Mouse (Mus musculus) kidney, adult 2 months (tissue): ENCODE data around the gene A130010J15Rik. TPM values are rescaled to one million over a fixed set of nuclear protein-coding genes. Genes with fewer than 3 reads are reported as not detected.

Experiments
- DNase-seq: peaks from one replicate; pipeline ENCODE4 v3.0.0; 2021
- H3K27ac ChIP-seq: fragments of 200-500 bp; 2 replicates; pipeline ENCODE4 v1.5.1; 2012; ENCODE audit warnings: low read depth, low read length, control low read depth, inconsistent platforms; ENCODE audit not compliant: insufficient read depth
- H3K27me3 ChIP-seq: fragments of 200-500 bp; replicated peaks from 2 replicates; pipeline ENCODE4 v1.6.1; 2012; ENCODE audit warnings: mild to moderate bottlenecking, moderate library complexity, low read length, inconsistent platforms; ENCODE audit not compliant: control insufficient read depth, insufficient read depth
- H3K36me3 ChIP-seq: fragments of 200-500 bp; 2 replicates; pipeline ENCODE4 v1.6.1; 2012; ENCODE audit warnings: mild to moderate bottlenecking, moderate library complexity, low read length, inconsistent platforms; ENCODE audit not compliant: control insufficient read depth, insufficient read depth
- H3K4me1 ChIP-seq: fragments of 200-500 bp; 2 replicates; pipeline ENCODE4 v1.6.1; 2011; ENCODE audit warnings: low read length; ENCODE audit not compliant: control insufficient read depth, insufficient read depth
- H3K4me3 ChIP-seq: fragments of 200-500 bp; 2 replicates; pipeline ENCODE4 v1.5.1; 2011; ENCODE audit warnings: mild to moderate bottlenecking, low read depth, low read length, control low read depth; ENCODE audit not compliant: insufficient read depth
- CTCF ChIP-seq: fragments of 200-500 bp; conservative IDR thresholded peaks from 2 replicates; pipeline ENCODE4 v1.5.1; 2011; ENCODE audit warnings: low read depth, mild to moderate bottlenecking, control low read depth, low read length, moderate library complexity, mixed read lengths; ENCODE audit not compliant: insufficient read depth, insufficient read length
- POLR2A ChIP-seq: fragments of 200-500 bp; IDR thresholded peaks from one replicate; pipeline ENCODE4 v1.6.1; 2011; ENCODE audit warnings: low read depth, low read length, control low read depth
- WGBS: fragments of 180-500 bp; shearing (Covaris S2); methylation state at CpG from one replicate; pipeline ENCODE4 v1.1.7; 2018; 5-methylcytosine and 5-hydroxymethylcytosine counted together
- polyA plus RNA-seq: library from polyadenylated mRNA; depleted of rRNA; stranded (reverse); fragments of >200 nt; gene quantifications from 2 replicates; pipeline ENCODE4 v1.2.3, GENCODE M21; 2012

The A130010J15Rik gene
- polyA plus RNA-seq, 1 experiment, result 2.8 TPM

DNA sequence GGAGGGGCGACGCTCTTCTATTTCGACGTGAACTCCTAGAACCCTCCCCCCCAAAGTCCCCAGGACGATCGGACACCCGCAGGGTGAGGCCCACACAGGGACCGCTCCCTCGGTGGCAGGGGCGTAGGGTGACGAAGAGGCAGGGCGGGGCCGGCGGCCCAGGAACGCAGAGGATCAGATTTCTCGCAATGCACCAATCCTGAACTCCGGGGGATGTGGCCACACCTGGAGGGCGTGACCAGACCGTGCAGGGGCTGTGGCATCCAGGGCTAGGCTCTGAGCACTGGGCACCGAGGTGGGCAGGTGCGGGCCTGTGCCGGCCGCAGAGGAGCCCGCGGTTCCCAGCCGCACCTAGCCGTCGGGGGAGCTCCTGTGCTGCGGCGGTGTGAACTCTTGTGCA, 15.0 kb upstream of the A130010J15Rik start, which contains the start of gene Irf6:
Irf6 (plus strand) TSS at position 240 of the 400 bp plus-strand sequence.
- peak within 1 kb of the TSS; percentile 32; the same call in 1 of the 2 replicates for H3K27ac ChIP-seq
- TF ChIP-seq POLR2A (peak; percentile 71), CTCF (no peak)
- peak within 1 kb of the TSS; percentile 77 for H3K4me3 ChIP-seq
- peaks cover 14% of the 10 kb centered on the region for H3K4me1 ChIP-seq
- WGBS, result 2% methylated on average over 30 of the region's 30 CpGs
- DNase-seq, result peak; percentile 94
- no peaks in the 10 kb centered on the region for H3K27me3 ChIP-seq
- H3K36me3 ChIP-seq, result no peaks in the 10 kb centered on the region

DNA sequence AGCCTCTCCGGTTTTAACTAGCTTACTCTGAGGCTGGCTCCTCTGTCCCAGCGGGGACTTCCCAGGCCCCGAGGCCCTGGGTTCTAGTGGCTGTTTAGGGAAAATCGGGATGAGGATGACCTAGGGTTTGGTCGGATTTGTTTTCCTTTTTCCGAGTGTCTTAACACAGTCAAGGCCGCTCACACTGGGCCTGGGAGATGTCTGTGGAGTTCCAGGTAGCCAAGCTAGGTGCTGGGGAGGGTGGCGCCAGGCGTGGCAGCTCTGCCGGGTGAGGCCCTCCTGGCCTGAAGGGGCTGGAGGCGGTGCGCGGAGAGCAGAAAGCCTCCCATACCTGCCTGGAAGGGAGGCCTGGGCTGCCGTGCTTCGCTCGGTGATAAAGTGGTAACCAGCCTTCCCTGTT, 14.3 kb upstream of the A130010J15Rik start:
- H3K27ac ChIP-seq, result peak overlapping the region; percentile 32; the same call in 1 of the 2 replicates

DNA sequence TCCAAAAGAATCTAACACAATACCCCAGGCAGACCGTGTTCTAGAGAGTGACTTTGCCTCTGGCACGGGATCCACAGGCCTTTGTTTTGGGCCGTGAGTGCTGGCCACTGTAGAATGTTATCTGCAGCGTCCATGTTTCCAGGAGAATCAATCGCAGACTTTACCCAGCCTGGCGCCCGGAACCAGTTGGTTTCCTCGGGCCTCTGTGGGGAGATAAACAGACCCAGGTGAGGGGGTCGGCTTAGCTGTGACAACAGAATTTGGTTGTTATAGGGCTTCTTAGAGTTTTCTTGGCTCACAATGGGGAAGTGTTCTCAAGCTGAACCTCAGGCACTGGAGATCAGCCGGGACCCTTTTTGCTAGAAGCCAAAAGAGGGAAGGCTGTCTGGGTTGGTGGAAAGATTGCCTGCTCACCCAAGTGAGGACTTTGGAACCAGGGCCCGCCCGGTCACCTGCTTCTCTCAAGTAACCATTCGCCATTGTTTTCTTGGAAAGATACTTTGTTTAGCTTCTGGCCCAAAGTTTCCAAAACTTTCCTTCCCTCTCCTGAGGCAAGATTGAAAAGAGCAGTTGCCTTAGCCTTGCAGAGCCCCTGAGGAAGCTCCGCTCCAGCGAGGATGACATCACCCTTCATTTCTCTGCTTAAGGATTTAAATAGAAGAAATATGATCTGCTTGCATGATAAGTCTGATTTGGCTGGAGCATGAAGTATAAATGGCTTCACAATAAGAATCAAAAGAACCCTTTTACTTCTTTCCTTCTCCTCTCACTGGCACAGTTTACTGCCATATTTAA, 11.3 kb upstream of the A130010J15Rik start:
- Histone ChIP-seq H3K4me3 (no peak overlapping the region), H3K27me3 (no peaks in the 10 kb centered on the region), H3K36me3 (no peaks in the 10 kb centered on the region), H3K27ac (peak overlapping the region; percentile 2; the same call in 1 of the 2 replicates), H3K4me1 (peaks cover 20% of the 10 kb centered on the region)
- DNase-seq, result peak; percentile 85
- WGBS, result 63% methylated on average over 15 of the region's 15 CpGs
- TF ChIP-seq POLR2A (no peak), CTCF (no peak)

More for the DNA sequence above, 14.3 kb upstream of the A130010J15Rik start:
- Histone ChIP-seq H3K36me3 (no peaks in the 10 kb centered on the region), H3K4me1 (peaks cover 14% of the 10 kb centered on the region), H3K4me3 (peak overlapping the region; percentile 77), H3K27me3 (no peaks in the 10 kb centered on the region)
- 16% methylated on average over 16 of the region's 16 CpGs for WGBS
- peak; percentile 53 for DNase-seq
- TF ChIP-seq POLR2A (no peak), CTCF (no peak)

DNA sequence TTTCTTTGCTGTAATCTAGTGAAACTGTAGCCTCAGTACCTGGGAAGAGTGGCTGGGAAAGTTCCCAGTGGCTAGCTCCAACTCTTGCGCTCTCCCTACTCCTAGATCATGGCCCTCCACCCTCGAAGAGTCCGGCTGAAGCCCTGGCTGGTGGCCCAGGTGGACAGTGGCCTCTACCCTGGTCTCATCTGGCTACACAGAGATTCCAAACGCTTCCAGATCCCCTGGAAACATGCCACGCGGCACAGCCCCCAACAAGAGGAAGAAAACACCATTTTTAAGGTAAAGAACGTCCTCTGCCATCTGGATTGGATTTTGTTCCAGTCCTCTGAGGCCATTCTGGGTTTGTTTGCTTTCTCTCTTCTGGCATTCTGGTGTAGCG, 10.7 kb upstream of the A130010J15Rik start:
- 63% methylated on average over 8 of the region's 8 CpGs for WGBS
- H3K4me3 ChIP-seq, result no peak overlapping the region
- H3K27ac ChIP-seq, result no peak overlapping the region

DNA sequence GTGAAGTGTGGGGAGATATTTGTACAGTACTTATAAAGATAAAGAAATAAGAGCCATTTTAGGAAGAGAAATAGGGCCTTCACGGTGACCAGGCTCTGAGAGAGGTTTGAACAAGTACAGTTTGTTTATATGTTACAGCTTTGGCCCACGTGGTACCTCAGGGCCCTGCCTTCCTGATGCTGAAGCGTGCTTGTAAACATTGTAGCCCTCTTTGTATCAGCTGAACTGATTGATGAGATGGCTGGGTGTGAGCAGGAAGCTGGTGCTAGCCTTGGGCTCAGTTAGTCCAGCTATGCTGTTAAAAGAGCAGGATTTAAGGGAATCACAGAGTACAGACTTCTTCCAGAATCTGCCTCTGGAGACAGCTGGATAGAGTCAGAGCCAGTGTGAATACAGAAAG, 8.7 kb upstream of the A130010J15Rik start:
- 71% methylated on average over 3 of the region's 3 CpGs for WGBS
- no peak overlapping the region for H3K27ac ChIP-seq
- peaks cover 18% of the 10 kb centered on the region for H3K4me1 ChIP-seq
- H3K4me3 ChIP-seq, result no peak overlapping the region
- no peaks in the 10 kb centered on the region for H3K36me3 ChIP-seq
- no peak for DNase-seq
- no peak for TF ChIP-seq CTCF
- no peak for TF ChIP-seq POLR2A
- no peaks in the 10 kb centered on the region for H3K27me3 ChIP-seq

More for the DNA sequence above, 10.7 kb upstream of the A130010J15Rik start:
- Histone ChIP-seq H3K36me3 (no peaks in the 10 kb centered on the region), H3K27me3 (no peaks in the 10 kb centered on the region), H3K4me1 (peaks cover 20% of the 10 kb centered on the region)
- DNase-seq, result peak; percentile 58
- TF ChIP-seq POLR2A (no peak), CTCF (no peak)

DNA sequence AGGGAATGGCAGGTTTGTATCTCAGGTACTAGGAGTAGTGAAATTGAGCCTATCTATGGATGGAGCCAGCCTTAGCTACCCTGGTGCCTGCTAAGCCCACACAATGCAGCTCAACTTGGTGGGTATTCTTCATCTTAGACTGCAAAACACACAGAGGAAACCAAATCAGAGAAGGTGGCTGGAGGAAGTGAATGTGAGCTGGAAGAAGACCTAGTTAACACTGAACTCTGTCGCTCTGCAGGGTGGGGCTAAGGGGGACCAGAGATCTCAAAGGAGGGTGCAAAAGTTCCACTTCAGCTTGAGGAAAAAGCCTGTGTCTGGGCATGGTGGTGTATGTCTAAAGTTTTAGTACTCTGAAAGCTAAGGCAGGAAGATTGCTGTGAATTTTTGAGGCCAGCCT, 8.2 kb upstream of the A130010J15Rik start:
- Histone ChIP-seq H3K27ac (no peak overlapping the region), H3K27me3 (no peaks in the 10 kb centered on the region), H3K4me3 (no peak overlapping the region), H3K4me1 (peaks cover 14% of the 10 kb centered on the region; the same call in 1 of the 2 replicates), H3K36me3 (no peaks in the 10 kb centered on the region)
- 65% methylated on average over 1 of the region's 1 CpGs for WGBS
- no peak for DNase-seq
- TF ChIP-seq CTCF (no peak), POLR2A (no peak)

DNA sequence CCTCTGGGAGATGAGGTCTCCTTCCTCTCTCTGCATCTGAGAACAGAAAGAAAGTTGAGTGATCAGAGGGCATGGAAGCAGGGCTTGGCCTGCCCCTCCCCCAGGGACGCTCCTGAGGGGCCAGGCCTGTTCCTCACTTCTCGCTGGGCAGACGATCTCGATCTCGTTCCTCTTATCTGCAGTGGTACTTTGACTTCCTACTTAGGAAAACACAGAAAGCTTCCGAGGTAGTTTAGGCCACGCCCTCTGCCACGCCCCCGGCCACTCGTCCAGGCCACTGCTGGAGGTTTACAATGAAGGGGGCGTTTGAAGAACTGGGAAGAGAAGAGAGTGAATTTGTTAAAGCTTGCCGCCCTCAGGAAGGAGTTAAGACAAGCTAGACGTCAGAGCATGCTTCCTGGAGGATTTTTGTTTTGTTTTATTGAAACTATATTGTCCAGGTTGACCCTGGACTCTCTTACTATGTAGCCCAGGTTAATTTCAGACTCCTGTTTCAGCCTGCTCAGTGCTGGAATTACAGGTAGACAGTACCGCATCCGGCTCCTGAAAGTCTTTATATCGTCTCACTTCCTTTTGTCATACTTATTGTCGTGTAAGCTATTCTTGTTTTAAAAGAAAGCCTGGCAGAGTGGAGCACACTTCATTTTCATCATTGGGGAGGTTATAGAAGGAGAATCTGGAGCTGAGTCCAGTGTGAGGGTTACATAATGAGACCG, 7.4 kb upstream of the A130010J15Rik start:
- 24% methylated on average over 18 of the region's 18 CpGs for WGBS
- Histone ChIP-seq H3K4me3 (no peak overlapping the region; the same call in 1 of the 2 replicates), H3K27me3 (no peaks in the 10 kb centered on the region), H3K4me1 (peaks cover 12% of the 10 kb centered on the region; the same call in 1 of the 2 replicates), H3K36me3 (no peaks in the 10 kb centered on the region), H3K27ac (no peak overlapping the region)
- peak; percentile 46 for DNase-seq
- no peak for TF ChIP-seq CTCF
- no peak for TF ChIP-seq POLR2A
